Mouse (Mus musculus) thymus, adult 2 months (tissue): Measurements from ENCODE around the gene 1700008O03Rik. TPM values are rescaled to one million over a fixed set of nuclear protein-coding genes. Genes with fewer than 3 reads are reported as not detected.

Source experiments
- DNase-seq: peaks from one replicate; pipeline ENCODE4 v3.0.0; 2021
- H3K27ac ChIP-seq: fragments of 200-500 bp; 2 replicates; pipeline ENCODE4 v1.5.1; 2012; ENCODE audit warnings: low read length, control low read depth; ENCODE audit not compliant: control insufficient read depth, insufficient read depth
- H3K27me3 ChIP-seq: fragments of 200-500 bp; 2 replicates; pipeline ENCODE4 v1.6.1; 2012; ENCODE audit warnings: mild to moderate bottlenecking, low read length, moderate library complexity, mixed read lengths; ENCODE audit not compliant: control insufficient read depth, insufficient read depth
- H3K36me3 ChIP-seq: fragments of 200-500 bp; 2 replicates; pipeline ENCODE4 v1.6.1; 2012; ENCODE audit warnings: mild to moderate bottlenecking, low read length, moderate library complexity; ENCODE audit not compliant: control insufficient read depth, insufficient read depth
- H3K4me1 ChIP-seq: fragments of 200-500 bp; replicated peaks from 2 replicates; pipeline ENCODE4 v1.6.1; 2012; ENCODE audit warnings: low read length; ENCODE audit not compliant: control insufficient read depth, insufficient read depth
- H3K4me3 ChIP-seq: fragments of 200-500 bp; 2 replicates; pipeline ENCODE4 v1.5.1; 2012; ENCODE audit warnings: mild to moderate bottlenecking, low read length, control low read depth, moderate library complexity; ENCODE audit not compliant: control insufficient read depth, insufficient read depth
- CTCF ChIP-seq: fragments of 200-500 bp; IDR thresholded peaks from 2 replicates; pipeline ENCODE4 v1.5.1; 2012; ENCODE audit warnings: mild to moderate bottlenecking, control low read depth, low read length, moderate library complexity, borderline replicate concordance; ENCODE audit not compliant: control insufficient read depth, poor library complexity, insufficient read depth; ENCODE audit errors: extremely low read depth
- POLR2A ChIP-seq: fragments of 200-500 bp; IDR thresholded peaks from 2 replicates; pipeline ENCODE4 v1.6.1; 2012; ENCODE audit warnings: mild to moderate bottlenecking, low read length, control low read depth, moderate library complexity; ENCODE audit not compliant: control insufficient read depth, poor library complexity, insufficient read depth; ENCODE audit errors: extremely low read depth
- WGBS: fragments of 180-500 bp; shearing (Covaris S2); methylation state at CpG from one replicate; pipeline ENCODE4 v1.1.7; 2018; 5-methylcytosine and 5-hydroxymethylcytosine counted together
- polyA plus RNA-seq: library from polyadenylated mRNA; depleted of rRNA; stranded (reverse); fragments of >200 nt; gene quantifications from 2 replicates; pipeline ENCODE4 v1.2.3, GENCODE M21; 2012

Gene 1700008O03Rik
- polyA plus RNA-seq, 1 experiment = 2.1 TPM

DNA sequence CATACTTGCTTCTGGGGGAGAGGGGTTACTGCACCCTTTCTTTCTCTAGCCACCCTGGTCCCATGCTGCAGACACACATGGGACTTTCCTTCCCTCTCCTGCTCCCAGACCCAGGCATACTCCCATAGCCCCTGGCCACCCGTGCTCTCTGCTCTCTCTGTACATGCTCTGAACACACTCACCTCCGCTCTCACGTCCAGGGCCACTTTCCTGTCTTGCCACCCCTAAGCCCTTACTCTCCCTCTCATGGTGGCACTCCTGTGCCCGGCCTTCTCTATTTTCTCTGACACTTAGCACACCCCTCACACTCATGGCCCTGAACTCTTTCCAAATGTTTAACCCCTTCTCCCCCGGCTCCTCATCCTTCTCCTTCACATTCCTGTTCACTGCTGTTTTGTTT lies 27.6 kb downstream of the 1700008O03Rik start:
- Histone ChIP-seq H3K4me3 (no peak overlapping the region), H3K4me1 (peaks cover 10% of the 10 kb centered on the region), H3K36me3 (no peaks in the 10 kb centered on the region), H3K27me3 (peaks cover 12% of the 10 kb centered on the region; the same call in 1 of the 2 replicates), H3K27ac (no peak overlapping the region)
- no peak for TF ChIP-seq CTCF
- TF ChIP-seq POLR2A = no peak
- DNase-seq = no peak
- 25% methylated on average over 5 of the region's 5 CpGs for WGBS

- 20% methylated on average over 10 of the region's 10 CpGs for WGBS
- TF ChIP-seq CTCF (no peak), POLR2A (no peak)
- H3K27me3 ChIP-seq = peaks cover 15% of the 10 kb centered on the region; the same call in 1 of the 2 replicates
These were observed 28.1 kb downstream of the 1700008O03Rik start for GRCm38 (mm10) chr7:44357531-44357930.

DNA sequence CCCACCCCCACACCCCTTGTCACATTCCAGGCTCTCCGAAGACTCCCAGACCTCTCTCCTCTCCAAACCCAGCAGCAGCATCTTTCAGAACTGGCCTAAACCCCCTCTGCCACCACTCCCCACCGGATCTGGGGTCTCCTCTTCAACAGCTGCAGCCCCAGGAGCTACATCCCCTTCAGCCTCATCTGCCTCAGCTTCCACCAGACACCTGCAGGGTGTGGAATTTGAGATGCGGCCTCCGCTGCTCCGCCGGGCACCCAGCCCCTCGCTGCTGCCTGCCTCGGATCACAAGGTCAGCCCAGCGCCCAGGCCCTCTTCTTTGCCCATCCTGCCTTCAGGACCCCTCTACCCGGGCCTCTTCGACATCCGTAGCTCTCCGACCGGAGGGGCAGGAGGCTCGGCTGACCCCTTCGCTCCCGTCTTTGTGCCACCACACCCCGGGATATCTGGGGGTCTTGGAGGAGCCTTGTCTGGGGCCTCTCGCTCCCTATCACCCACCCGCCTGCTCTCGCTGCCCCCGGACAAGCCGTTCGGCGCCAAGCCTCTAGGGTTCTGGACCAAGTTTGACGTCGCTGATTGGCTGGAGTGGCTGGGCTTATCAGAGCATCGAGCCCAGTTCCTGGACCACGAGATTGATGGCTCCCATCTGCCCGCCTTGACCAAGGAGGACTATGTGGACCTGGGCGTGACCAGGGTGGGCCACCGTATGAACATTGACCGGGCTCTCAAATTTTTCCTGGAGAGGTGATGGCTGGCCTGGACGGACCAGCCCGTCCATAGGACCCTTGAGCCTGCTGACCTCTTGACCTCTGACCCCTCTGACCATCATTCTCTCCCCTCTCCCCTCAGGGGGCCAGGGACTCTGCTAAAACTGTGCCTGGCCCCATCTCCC lies 28.8 kb downstream of the 1700008O03Rik start:
- peaks cover 21% of the 10 kb centered on the region; the same call in 1 of the 2 replicates for H3K27me3 ChIP-seq
- no peaks in the 10 kb centered on the region for H3K36me3 ChIP-seq
- WGBS = 10% methylated on average over 35 of the region's 35 CpGs
- no peak overlapping the region for H3K27ac ChIP-seq
- peaks cover 10% of the 10 kb centered on the region for H3K4me1 ChIP-seq
- no peak for DNase-seq
- TF ChIP-seq CTCF (no peak), POLR2A (no peak)
- no peak overlapping the region for H3K4me3 ChIP-seq

More at GRCm38 (mm10) chr7:44357531-44357930, 28.1 kb downstream of the 1700008O03Rik start:
- Histone ChIP-seq H3K4me3 (no peak overlapping the region), H3K36me3 (no peaks in the 10 kb centered on the region), H3K4me1 (peaks cover 10% of the 10 kb centered on the region), H3K27ac (no peak overlapping the region)
- DNase-seq = no peak

GRCm38 (mm10) chr7:44355411-44355810 lies 30.2 kb downstream of the 1700008O03Rik start:
- no peak overlapping the region for H3K27ac ChIP-seq
- no peak for DNase-seq
- 77% methylated on average over 6 of the region's 6 CpGs for WGBS
- TF ChIP-seq CTCF = no peak
- TF ChIP-seq POLR2A = no peak
- H3K27me3 ChIP-seq = peaks cover 28% of the 10 kb centered on the region; the same call in 1 of the 2 replicates
- no peak overlapping the region for H3K4me3 ChIP-seq
- no peaks in the 10 kb centered on the region for H3K36me3 ChIP-seq
- H3K4me1 ChIP-seq = peaks cover 8% of the 10 kb centered on the region

DNA sequence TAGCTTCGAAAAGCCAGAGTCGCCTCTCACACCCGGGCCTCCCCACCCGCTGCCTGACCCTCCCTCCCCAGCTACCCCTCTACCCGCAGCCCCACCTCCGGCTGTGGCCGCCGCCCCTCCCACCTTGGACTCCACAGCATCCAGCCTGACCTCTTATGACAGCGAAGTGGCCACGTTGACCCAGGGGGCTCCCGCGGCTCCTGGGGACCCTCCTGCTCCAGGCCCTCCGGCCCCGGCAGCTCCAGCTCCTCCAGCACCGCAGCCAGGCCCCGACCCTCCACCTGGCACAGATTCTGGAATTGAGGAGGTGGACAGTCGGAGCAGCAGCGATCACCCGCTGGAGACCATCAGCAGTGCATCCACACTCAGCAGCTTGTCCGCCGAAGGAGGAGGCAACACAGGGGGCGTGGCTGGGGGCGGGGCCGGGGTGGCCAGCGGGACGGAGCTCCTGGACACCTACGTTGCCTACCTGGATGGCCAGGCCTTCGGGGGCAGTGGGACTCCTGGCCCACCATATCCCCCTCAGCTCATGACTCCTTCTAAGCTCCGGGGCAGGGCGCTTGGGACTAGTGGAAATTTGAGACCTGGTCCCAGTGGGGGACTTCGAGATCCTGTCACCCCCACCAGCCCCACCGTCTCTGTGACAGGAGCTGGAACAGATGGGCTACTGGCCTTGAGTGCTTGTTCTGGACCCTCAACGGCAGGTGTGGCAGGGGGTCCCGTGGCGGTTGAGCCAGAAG lies 31.8 kb downstream of the 1700008O03Rik start:
- no peak for DNase-seq
- H3K4me3 ChIP-seq = no peak overlapping the region
- no peaks in the 10 kb centered on the region for H3K36me3 ChIP-seq
- H3K27me3 ChIP-seq = peaks cover 24% of the 10 kb centered on the region; the same call in 1 of the 2 replicates
- TF ChIP-seq POLR2A (no peak), CTCF (no peak)
- no peak overlapping the region for H3K27ac ChIP-seq
- WGBS = 6% methylated on average over 35 of the region's 35 CpGs
- no peaks in the 10 kb centered on the region for H3K4me1 ChIP-seq

DNA sequence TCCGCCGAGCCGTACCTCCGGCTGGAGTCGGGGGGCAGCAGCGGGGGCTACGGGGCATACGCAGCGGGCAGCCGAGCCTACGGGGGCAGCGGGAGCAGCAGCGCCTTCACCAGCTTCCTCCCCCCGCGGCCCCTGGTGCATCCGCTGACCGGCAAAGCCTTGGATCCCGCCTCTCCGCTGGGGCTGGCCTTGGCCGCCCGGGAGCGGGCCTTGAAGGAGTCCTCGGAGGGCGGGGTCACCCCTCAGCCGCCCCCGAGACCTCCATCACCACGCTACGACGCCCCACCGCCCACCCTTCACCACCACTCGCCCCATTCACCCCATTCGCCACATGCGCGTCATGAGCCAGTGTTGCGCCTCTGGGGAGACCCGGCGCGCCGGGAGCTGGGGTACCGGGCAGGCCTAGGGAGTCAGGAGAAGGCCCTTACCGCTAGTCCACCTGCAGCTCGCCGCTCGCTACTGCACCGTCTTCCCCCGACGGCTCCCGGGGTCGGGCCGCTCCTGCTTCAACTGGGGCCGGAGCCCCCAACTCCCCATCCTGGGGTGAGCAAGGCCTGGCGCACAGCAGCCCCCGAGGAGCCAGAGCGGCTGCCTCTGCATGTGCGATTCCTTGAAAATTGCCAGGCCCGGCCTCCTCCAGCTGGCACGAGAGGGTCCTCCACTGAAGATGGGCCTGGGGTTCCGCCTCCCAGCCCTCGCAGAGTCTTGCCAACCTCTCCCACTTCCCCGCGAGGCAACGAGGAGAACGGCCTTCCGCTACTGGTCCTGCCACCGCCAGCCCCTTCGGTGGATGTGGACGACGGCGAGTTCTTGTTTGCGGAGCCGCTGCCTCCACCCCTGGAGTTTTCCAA lies 32.6 kb downstream of the 1700008O03Rik start:
- Histone ChIP-seq H3K4me3 (no peak overlapping the region), H3K27ac (no peak overlapping the region), H3K27me3 (peaks cover 24% of the 10 kb centered on the region; the same call in 1 of the 2 replicates), H3K36me3 (no peaks in the 10 kb centered on the region), H3K4me1 (no peaks in the 10 kb centered on the region)
- no peak for TF ChIP-seq POLR2A
- TF ChIP-seq CTCF = no peak
- WGBS = 9% methylated on average over 71 of the region's 71 CpGs
- DNase-seq = no peak
